Mouse (Mus musculus): Measurements from ENCODE around the gene Bcr. TPM values are rescaled to one million over a fixed set of nuclear protein-coding genes. Genes with fewer than 3 reads are reported as not detected.

Gene Bcr
- total RNA-seq, 2 experiments from 2014 or later = 17.7 to 28.1 TPM

DNA sequence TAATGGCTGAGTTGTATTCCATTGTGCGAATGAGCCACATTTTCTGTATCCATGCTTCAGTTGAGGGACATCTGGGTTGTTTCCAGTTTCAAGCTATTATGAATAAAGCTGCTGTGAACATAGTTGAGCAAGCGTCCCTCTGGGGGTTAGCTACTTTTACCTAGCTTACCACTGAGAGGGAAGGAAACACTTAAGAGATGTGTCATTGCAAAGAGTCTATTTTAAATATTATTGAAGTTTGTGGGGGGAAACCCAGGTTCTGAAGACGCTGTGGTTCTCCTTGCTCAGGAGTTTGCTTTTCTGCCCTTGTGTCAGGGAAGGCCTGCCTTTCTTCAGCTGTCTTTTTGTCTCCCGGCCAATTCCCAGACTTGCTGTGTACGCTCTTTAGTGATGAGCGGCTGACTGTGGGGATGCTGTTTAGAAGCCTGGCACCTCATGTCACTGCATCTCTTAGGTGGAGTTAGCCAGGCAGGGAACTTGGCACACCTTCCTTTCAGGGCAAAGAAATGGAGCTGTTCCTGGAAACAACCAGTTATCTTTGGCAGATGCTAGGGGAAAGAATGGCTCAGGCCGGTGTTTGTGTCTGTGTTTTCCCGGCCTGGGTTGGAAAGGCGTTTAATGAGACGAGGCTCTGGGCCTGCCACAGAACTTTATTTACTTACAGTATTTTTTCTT is 31.2 kb downstream of the Bcr start:
- no peak for ATAC-seq (replicated peaks; ENCODE audit: poor library complexity, severe bottlenecking)

DNA sequence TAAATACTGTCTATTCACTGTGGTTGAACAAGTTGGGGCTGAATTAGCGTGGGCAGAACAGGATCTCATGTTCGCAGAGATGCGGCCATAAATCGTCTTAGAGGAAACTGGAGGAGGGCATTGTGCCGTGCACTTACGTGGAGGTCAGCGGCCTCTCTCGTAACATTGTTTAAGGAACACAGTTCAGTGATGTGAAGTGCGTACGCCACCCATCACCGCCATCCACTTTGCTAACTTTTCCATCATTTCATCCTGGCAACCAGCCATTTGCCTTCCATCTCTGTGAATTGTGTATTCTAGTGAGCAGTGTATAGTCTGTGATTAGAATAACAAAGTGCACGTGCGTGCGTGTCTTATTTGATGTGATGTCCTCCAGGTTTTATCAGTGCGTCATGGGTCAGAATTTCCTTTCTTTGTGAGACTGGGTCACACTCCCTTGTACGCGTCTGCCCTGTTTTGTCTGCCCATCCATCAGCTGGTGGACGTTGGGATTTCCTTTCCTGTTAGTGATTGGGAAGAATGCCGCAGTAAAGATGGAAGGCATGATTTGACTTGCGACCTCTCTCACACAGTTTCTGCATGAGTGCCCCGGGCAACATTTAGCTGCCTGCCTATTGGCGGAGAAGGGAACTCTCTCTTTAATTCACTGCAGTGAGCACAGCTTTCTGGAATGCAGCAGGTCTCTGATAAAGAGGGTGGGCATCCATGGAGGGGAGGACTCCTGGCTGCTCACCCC is 33.0 kb downstream of the Bcr start:
- no peak for ATAC-seq (replicated peaks; ENCODE audit: poor library complexity, severe bottlenecking)

DNA sequence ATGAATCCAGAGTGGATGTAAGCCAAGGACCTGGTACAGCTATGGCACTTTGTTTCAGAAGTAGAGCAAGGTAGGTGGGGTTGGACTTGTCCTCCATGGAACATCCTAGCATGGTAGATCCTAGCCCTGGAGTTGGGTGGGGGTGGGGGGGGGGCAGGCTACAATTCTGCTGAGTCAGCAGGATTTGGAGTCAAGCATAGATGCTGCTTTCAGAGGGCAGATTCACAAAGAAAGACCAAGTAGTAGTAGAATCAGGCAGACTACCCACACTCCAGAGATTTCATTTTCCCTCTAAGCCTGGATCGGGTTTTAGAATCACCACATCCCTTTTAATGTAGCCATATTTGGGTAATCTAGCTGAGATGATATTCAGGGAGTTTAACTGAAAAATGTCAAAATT is 33.9 kb downstream of the Bcr start:
- no peak for ATAC-seq (replicated peaks; ENCODE audit: poor library complexity, severe bottlenecking)

DNA sequence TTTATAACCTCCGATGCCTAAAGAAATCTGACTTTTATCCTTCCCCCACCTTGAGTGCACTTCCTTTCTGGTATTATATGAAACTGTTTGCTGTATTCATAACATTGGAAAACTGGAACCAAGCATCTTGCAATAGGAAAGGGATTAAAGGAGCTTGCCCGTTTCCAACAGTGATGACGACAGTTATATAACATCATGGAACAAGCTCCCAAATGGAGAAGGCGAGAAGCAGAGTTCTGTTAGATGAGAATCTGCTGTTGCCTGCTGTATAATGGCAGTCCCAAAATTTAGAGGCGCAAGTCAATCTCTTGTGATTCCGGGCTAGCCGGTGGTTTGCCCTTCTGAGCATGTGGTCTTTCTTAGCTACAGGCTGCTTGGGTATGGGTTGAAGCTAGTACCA is 34.8 kb downstream of the Bcr start:
- no peak for ATAC-seq (replicated peaks; ENCODE audit: poor library complexity, severe bottlenecking)

DNA sequence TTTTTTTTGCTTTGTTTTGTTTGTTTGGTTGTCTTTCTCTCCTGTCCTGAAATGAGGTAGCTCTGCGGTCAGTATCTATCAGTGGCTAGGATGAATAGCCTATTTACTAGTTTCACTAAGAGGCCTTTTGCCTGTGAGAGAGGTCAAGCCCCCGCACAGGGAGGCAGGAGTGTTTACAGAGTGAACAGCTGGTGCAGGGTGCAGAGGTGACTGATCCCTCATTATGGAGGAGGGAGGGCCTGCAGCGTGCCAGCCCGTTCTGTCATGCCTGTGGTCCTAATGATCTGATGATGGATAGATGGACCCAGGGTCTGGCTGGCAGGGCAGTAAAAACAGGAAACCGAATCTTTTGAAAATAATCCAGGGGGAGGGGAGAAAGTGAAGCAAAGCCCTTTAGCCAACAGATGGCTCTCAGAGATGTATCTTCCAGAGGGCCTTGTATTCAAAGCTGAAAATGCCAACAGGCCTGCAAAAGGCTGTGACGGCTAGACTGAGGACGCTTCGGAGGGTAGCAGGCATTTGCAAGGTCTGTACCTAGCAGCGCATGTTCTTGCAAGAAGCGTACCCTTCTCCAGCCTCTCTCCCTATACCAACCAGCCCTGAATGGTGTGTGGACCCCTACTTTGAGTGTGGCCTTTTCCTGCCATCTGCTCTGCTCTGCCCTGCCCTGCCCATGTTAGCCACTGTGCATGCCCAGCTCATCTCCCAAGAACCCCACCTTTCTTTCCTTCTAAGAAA is 38.2 kb downstream of the Bcr start:
- ATAC-seq (replicated peaks; ENCODE audit: poor library complexity, severe bottlenecking) = 0 out of 2 replicates have a peak, but pooled peaks have one; percentile 21

DNA sequence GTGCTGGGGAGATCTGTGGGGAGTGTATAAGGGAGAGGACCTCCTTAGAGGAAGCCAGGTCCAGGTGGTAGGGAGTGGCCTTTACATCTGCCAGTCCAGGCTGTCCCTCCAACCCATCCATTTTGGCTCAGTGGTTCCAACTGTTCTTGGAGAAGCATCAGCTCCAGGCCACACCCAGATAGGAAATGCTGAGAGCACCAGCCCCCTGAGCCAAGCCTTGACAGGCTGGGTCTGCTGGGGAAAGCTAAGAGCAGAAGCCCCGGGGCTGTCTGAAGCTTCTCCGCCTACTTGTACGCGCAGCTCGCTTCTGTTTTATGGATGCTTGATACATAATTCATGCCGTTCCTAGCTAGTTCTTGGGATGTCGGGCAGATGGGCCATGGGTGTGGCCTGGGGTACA is 39.9 kb downstream of the Bcr start:
- no peak for ATAC-seq (replicated peaks; ENCODE audit: poor library complexity, severe bottlenecking)

DNA sequence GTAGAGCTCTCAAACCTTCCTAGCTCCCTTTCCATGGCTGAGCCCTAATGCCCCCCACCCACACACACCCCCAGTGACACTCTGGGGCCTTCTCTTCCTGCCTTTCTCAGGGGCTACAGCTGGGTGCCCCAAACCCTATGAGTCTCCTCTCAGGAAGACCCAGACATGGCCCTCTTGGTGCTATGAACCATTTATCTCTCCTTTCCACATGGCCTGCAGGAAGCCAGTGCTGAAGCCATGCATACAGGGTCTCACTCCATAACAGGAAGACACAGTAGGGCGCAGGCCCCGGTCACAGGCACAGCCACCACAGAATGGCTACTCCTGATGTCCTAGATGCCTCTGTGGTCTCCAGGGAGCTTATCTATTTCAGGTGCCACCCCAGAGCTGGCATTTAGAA is 43.1 kb downstream of the Bcr start:
- no peak for ATAC-seq (replicated peaks; ENCODE audit: poor library complexity, severe bottlenecking)

DNA sequence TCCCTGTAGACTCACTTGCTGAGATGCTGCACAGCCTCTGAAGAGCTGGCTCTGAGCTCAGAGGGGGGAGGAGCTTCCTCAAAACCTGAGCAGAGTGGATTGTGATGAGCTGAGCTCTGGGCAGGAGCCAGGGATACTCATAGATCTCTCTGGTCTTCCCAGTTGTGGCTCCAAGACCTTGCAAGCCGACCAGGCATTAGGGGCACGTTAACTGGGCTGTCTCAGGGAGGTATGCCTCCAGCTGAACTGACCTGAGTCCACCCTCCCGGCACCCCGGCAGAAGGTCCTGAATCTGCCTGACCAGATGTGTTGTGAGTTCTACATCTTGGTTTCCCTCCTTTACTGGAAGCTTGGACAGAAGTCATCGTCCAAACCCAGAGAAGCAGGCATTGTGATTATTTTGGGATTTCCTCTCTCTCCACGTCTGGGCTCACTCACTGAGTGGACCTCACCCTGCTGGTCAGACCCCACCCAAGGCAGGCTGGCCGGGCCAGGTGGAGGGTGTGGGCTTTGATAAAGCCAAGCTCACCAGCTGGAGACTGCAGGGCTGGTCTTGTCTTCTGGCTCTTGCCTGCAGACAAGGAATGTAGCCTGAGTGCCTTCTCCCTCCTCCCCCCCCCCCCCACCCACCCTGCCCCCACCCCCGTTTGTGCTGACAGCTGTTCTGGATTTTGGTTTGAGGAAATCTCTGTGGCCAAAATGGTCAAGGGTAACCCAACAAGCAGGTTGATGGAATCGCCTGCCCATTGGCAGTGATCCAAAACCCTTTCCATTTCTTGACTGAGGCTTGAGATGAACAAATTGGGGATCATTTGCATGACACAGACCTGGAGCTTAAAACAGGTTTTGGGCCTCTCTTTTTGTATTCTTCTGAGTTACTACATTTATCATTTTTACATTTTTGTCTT is 44.1 kb downstream of the Bcr start:
- ATAC-seq (replicated peaks; ENCODE audit: poor library complexity, severe bottlenecking) = peak; percentile 31; the same call in 1 of the 2 replicates

DNA sequence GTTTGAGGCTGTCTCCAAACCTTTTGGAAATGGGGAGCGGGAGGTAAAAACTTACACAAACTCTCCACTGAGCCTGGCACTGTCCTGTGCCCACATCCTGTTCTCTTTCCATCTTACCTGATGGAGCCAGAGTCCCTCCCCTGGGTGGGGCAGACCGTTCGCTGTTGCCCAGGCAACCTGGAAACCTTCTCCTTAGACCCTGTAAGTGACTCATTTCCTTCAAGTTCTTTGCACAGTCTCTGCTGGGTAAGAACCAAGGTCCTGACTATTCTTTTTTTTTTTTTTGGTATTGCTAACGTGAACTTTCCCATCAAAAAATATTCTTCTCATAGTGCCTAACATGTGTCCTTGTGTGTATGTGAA is 44.7 kb downstream of the Bcr start:
- ATAC-seq (replicated peaks; ENCODE audit: poor library complexity, severe bottlenecking) = peak; percentile 52

DNA sequence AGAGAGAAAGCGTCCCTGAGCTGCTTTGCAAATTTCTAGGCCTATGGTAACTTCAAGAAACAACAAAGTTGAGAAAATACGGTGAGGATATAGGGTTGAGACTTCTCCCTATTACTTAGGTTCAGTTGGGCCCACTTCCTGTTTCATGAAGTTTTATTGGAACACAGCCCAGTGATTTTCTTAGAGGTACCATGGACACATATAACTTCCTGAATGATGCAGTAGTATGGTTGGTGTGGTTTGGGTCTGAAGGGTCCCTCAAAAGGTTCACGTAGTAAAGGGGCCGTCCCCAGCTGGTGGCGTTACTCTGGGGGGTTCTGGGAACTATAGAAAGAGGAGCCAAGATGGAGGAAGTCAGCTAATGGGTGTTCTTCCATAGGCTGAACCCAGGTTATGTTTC is 45.3 kb downstream of the Bcr start:
- peak; percentile 89 for ATAC-seq (replicated peaks; ENCODE audit: poor library complexity, severe bottlenecking)

DNA sequence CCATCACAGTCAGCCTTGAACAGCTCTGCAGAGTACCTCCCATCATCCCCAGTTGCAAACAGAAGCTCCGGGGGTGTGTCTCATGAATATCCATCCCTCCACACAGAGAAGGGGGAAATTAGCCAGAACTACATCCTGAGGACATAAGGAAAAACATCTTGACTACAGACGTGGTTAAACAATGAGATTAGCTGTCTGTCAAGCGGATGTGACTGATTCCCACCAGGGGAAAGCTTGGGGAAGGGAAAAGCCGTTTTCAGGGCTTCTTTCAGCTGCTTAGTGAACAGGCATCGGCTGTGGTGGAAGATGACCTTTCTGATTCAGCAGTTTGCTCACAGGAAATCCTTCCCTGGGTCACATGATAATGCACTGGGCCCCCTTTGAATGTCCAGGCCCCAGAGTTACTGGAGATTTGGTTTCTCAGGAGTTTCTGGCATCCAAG is 46.6 kb downstream of the Bcr start:
- no peak for ATAC-seq (replicated peaks; ENCODE audit: poor library complexity, severe bottlenecking)

DNA sequence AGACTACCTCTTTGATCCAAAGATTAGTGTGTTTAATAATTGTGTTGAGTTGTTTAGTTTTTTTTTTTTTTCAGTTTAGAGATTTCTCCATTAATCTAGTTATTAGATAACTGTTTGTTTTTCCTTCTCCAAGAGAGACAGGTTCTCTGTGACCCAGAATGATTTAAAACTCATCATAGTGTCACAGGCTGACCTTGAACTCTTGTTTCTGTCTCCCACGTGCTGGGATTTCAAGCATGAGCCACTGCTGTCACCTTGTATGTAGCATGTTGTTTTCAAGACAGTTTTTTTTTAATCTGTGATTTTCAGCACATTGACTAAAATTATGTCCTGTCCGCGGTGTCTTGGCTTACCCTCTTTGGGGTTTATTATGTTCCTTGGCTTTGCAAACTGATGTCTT is 47.7 kb downstream of the Bcr start:
- no peak for ATAC-seq (replicated peaks; ENCODE audit: poor library complexity, severe bottlenecking)

DNA sequence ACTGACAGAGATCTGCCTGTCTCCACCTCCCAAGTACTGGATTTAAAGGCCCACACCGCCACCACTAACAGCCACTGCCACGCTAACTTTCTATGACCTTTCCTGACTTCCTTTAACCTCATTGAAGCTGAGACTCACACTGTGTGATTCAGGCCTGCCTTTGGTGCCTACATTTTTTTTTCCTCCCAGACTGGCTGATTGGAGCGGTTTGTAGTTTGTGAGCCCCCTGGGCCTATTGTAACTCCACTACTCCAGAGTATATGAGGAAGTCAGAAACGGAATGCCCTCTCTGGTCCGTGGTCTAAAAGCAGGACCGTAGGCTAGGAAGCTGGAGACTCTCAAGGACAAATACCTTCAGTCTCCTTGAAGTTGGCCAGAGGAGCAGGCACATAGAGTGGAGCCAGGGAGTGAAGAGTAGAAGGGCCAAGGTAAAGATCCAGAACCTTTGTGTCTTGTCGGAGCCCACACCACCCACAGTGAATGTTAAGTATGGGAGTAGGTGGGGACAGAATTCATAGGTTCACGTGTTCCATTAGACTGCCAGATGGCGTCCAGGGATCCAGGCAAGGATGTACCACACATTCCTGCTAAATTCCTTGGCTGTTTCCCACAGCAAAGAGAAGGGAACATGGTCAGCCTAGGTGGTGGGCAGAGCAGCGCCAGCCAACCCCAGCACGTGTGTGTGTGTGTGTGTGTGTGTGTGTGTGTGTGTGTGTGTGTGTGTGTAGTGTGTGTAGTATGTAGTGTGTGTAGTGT is 51.2 kb downstream of the Bcr start:
- ATAC-seq (replicated peaks; ENCODE audit: poor library complexity, severe bottlenecking) = peak; percentile 18

DNA sequence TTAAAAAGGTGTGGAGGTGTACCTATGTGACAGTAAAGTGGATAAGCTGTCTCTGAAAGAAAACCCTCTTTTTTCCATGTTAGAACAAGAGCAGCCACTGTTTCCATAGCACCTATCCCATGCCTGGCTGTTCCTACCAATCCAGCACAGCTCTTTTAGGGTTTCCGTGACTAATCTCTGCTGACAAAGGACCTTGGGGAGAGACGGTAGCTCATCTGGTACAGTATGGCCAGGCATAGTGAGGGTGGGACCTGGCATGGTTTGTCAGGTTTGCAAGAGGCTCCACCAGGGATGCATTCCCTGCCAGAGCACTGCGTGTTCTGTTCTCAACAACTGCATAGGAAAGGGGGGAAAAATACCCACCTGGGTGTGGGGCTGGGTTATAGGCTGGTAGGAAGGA is 52.0 kb downstream of the Bcr start:
- no peak for ATAC-seq (replicated peaks; ENCODE audit: poor library complexity, severe bottlenecking)

DNA sequence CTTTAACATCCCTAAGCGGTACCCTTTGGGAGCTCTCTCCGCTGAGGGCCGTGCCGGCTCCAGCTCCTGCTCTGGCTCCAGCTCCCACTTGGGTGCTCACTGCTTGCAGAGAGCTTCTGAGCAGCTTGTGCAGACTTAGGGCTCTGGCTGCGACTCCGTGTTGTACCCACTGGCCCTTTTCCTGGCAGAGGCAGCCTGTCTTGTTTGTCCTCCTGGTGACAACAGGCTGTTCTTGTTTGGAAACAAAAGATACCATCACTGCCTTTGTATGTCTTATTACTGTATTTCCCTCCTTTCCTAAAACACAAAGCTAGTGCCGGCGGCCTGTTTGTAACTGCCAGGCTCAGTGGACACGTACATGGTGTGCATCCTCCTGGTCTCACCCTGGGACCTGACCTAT is 53.2 kb downstream of the Bcr start:
- ATAC-seq (replicated peaks; ENCODE audit: poor library complexity, severe bottlenecking) = no peak

DNA sequence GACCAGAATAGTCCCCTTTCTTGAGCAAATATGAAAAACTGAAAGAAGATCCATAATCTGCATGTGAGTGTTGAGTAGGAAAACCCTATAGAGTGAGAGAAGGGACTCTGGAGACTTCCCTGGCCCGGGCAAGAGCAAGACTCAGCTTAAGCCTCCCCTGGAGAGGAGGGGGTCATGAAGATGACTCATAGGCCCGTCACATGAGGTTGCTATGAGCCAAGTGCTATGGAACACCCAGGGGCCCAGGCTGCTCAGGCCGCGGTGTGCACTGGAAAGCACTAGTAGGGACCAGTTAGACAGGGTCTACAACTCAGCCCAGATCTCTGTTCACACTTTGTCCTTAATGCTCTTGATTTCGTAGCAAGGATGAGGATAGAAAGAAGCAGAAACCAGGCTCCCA is 54.8 kb downstream of the Bcr start:
- ATAC-seq (replicated peaks; ENCODE audit: poor library complexity, severe bottlenecking) = no peak

DNA sequence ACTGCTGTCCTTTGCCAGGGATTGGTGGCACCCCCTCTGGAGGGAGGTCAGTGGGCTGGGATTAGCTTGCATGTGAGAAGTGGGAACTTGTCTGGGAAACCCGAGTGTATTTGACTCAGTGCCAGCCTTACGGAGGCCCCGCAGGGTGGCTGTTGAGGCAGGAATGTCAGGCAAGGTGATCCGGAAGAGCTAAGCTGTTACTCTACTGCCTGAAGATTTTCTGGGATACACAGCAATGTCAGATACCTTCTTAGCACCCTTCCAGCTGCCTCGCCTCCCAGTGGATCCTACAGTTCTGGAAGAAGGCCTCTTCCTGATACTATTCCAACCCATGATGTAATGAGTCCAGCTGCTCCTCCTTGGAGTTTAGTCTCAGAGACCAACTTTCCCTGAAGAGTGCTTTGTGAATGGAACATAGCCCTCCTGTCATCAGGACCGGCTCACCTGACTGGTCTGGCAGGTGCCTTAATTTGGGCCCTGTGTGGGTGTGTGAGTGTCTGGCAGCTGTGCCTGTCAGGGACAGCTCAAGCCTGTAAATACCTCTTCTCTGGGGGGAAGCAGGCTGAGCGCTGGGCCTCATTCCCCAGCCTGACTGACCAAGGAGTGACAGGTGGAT is 56.6 kb downstream of the Bcr start:
- no peak for ATAC-seq (replicated peaks; ENCODE audit: poor library complexity, severe bottlenecking)

DNA sequence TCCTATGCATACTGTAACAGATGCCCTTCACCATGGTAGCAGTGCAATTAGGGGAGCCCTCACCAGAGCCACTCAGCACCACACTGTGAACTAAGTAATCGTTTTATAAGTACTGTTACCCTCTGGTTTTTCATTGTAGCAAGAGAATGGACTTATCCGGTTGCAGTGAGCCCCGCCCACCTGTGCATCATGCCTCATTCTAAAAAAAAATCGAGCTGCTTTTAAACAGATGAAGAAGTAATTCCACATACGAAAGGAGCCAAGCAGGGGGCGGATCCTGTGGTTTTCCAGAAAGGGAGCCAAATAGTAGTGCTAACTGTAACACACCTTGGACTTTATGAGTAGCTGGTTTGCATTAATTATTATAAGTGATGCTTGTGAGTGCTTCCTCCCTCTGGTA is 58.1 kb downstream of the Bcr start:
- ATAC-seq (replicated peaks; ENCODE audit: poor library complexity, severe bottlenecking) = no peak

DNA sequence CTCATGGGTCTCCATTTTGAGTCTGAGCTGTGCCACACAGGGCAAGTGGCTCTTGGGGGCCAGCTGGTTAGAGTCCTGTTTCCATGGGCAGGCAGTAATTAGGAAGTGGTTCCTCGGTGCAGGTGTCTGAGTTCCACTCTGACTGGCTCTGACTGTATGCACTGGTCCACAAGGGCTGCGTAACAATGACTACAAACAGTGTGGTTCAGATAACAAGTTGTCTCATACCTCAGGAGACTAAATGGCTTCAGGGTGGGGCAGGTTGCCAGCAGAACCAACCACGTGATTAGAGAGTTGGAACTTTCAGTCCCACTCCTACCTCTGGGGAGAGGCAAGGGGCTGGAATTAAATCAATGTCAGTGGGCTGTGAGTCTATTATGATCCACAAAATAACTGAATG is 59.0 kb downstream of the Bcr start:
- peak; percentile 45 for ATAC-seq (replicated peaks; ENCODE audit: poor library complexity, severe bottlenecking)
